Mouse (Mus musculus) granulocyte monocyte progenitor cell, adult 5-6 weeks (primary cell): ENCODE measurements around the gene Aste1. TPM values are rescaled to one million over a fixed set of nuclear protein-coding genes. Genes with fewer than 3 reads are reported as not detected.

Experiments
- ATAC-seq: replicated peaks from 2 replicates; pipeline ENCODE4 v1.8.0; 2016; ENCODE audit warnings: mild to moderate bottlenecking, moderate TSS enrichment, inconsistent platforms; ENCODE audit not compliant: poor library complexity, severe bottlenecking
- total RNA-seq, 2 experiments: library from RNA; stranded (forward) in 1 of 2; stranded (reverse) in 1 of 2; fragments of 200-712, 200-1000 nt in 1 of 2; fragments of >200 nt in 1 of 2; fragmentation: Nextera tagmentation in 1 of 2; gene quantifications; 2 replicates each; pipeline ENCODE4 v1.2.3; 2014 to 2017

The Aste1 gene
- 17.6 and 23.6 TPM in 2 replicates for total RNA-seq (2014; fragmentation: Nextera tagmentation)
- 16.8 and 18.5 TPM in 2 replicates for total RNA-seq (2017)

- peak; percentile 99 for ATAC-seq
Measured at GRCm38 (mm10) chr9:105395218-105395627, at the start of gene Aste1, which contains the start of gene Nek11. Gene Aste1, plus strand, starts transcription at chr9:105395392. Gene Nek11, minus strand, starts transcription at chr9:105395524.

- ATAC-seq: no peak
Measured at GRCm38 (mm10) chr9:105348242-105349031, 46.8 kb upstream of the Aste1 start.

GRCm38 (mm10) chr9:105349034-105349433 is 46.2 kb upstream of the Aste1 start:
- no peak for ATAC-seq

DNA sequence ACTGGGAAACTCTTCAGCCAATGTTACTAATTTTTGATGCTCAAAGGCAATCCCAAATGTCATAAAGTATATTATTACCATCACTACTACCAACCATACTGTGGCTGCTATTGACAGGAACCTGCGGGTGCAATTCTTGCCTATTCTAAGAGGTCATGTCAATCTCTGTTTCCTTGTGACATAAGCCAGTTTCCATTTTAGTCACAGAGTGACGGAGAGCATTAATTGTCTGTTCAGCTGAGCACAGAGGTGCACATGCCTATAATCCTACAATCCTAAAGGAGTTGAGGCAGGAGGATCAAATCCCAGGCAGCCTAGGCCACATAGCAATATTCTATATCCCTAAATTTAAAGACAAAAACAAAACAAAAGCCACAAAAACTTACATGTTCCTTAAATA is 33.0 kb upstream of the Aste1 start:
- no peak for ATAC-seq

DNA sequence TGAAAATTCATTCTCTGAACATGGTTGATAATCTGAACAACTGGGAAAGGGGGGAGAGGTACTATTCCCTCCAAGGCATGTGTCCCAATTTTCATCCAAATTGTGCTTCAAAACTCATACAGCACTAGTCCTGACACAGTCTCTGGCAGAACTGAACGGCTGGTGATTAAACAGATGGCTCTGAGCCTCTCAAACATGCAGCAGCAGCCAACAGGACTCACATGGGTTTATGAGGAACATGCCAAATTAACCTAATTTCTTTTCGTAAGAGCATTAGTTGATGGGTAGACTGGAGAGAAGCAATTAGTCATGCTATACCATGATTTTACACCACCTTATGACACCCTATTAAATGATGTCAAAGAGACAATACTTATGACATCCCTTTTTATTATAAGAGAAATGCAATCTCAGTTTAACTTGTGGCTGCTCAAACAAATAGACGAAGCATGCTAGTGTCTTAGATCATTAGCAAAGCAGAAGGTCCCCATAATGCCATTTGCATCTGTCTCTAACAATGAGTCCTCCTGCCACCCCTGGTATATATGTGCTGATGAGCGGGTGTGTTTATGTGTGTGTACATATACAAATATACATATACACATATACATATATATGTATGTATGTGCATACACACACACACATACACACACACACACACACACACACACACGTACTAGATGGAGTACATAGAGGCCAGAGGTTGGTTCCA is 31.5 kb upstream of the Aste1 start:
- ATAC-seq: no peak

DNA sequence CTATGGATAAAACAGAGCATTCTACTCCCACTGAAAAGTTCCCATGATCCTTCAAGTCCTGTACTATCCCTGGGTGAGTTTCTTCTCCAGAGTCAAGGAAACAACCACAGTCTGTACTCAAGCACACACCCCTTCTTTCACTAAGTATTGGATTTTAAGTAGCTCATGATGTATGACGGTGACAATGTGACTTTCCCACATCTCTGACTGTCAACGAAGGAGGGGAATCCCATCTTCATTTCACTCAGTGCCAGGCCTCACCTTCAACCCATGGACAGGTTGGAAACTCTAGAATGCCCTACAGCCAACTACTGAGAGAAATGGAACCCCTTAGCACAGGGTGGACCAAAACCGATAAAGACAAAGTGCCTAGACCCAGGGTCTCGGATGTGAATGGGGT is 29.0 kb upstream of the Aste1 start:
- no peak for ATAC-seq

DNA sequence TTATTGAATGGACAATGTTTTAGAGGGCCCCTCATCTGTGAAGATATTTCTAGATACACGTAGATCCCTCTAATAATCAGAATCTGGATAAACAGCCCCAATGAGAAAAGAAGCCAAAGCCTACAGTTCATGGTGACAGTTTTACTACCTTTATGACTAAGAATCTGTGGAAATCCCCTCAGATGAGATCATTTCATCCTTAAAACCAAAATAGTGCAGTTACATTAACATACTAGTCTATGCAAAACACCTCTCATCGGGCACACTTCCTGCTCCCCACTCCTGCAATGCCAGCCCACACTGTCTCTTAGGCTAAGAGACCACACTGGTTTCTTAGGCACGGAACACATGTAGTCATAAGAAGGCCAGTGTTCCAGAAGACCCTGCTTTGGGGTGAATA is 26.6 kb upstream of the Aste1 start:
- ATAC-seq: no peak

DNA sequence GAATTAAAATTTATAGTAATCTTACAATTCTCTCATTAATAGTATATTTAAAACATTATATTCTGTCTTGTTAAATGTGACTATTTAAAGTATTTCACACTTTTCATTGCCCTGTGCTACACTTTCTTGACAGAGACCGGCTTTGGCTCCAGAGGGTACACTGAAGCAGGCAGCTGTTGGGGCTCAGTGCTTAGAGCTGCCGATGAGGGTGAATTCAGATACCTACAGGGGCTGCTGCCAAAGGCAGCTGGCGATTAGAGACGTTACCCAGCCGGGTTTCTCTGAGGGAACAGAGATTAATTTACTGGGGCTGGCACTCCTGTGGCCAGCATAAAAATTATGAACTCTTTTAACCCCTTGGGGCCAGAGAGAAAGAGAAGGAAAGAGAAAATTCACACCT is 20.8 kb upstream of the Aste1 start:
- no peak for ATAC-seq

- ATAC-seq: no peak
Measured at GRCm38 (mm10) chr9:105376411-105376810, 18.8 kb upstream of the Aste1 start.

- ATAC-seq: no peak
Measured at GRCm38 (mm10) chr9:105376954-105377530, 18.1 kb upstream of the Aste1 start.

GRCm38 (mm10) chr9:105377622-105378021 is 17.6 kb upstream of the Aste1 start:
- no peak for ATAC-seq

DNA sequence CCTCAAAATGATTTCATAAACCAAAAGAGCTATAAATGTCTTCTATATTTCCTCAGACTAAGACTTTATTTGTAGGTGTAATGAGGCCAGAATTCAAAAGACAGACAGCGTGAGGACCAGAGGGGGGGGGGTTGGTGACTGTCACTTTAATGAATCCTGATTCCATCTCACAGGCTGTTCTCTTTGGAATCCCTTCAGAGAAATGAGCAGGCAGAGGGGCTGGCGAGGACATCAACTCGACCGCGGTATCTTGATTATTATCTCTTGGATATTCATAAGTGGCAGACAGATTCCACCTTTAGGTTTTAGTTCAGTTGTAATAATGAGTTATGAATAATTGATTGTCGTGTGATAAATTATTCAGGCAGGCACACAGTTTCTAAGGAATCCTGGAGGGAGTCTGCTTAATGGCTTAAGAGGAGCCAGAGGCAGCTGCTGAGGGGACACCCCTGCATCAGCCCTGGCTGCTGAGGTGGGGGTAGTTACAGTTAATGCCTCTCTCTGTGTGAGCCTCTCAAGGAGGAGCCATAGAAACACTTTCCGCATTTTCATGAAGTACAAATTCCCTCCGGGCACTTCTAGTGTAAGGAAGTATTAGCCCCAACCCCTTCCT is 15.6 kb upstream of the Aste1 start:
- no peak for ATAC-seq

- no peak for ATAC-seq
Measured at GRCm38 (mm10) chr9:105387403-105387802, 7.8 kb upstream of the Aste1 start.

DNA sequence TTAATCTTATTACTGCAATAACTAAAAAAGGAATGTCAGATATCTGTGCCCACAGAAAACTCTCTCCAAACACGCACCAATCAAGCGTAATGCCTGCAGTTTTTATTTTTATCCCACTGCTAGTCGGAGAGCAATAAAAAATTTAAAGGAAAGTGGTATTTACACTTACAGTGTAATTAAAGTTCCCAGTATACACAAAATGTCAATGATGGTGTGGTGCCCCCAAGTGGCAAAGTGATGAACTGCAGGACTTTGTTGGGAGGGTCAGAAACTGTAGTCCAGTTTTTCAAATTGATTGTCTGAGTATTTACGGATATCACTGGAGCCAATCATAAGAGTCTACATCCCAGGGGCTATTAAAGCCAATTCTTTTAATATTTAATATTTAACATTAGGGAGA is 5.9 kb upstream of the Aste1 start:
- peak; percentile 82 for ATAC-seq

DNA sequence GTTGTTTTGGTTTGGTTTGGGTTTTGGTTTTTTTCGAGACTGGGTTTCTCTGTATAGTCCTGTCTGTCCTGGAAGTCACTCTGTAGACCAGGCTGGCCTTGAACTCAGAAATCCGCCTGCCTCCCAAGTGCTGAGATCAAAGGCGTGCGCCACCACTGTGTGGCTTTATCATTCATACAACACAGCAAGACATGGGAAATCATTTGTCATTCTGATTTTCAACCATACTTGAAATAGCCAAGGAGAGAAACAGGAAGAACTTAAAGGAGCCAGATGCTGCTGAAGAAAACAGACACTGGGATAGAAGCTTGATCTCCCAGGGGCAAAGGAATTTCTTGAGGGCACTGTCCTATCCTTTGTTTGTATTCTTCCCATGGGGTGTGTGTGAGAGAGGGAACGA is 4.6 kb upstream of the Aste1 start:
- ATAC-seq: no peak

GRCm38 (mm10) chr9:105394720-105395119 is 472 bp upstream of the Aste1 start:
- ATAC-seq: no peak

- ATAC-seq: no peak
Measured at GRCm38 (mm10) chr9:105408549-105408948, 13.4 kb downstream of the Aste1 start.

DNA sequence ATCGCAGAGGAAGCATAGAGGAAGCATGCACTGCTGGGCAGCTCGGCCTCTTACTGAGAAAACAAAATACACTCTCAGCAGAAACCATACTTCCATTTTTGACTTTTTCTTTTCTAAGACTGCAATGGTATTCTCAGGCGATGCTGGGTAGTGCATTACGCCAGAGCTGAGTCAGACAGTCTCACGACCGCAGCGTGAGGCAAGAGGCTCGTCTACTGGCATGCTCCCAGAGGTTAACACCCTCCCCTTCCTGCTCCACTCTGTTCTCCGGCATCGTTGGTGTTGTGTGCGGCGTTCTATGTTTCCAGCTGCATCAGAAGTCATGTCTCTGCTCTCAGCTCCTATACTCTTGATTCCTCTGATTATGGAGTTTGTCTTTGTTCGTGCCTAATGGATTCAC is 63.8 kb downstream of the Aste1 start:
- peak; percentile 98 for ATAC-seq

DNA sequence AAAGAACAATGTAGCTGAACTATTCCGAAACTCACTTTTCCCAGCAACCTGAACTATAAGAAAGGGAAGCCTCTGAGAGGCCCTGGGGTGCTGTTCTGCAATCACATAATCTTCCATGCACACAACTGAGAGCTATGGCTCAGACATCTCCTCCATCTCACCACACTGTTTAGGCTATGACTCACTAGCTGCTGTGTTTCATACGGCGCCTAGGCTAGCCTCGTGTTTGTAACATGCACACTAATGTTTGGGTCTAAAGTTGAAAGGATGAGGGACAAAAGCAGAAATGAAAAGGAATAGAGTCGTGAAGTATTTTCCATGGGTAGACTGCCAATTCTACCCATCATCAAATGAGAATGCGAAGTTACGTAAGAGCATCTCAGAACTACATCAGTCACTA is 66.3 kb downstream of the Aste1 start:
- no peak for ATAC-seq
